Mouse (Mus musculus): Measurements from ENCODE around the gene Cryba4. TPM values are rescaled to one million over a fixed set of nuclear protein-coding genes. Genes with fewer than 3 reads are reported as not detected.

Gene Cryba4
- polyA plus RNA-seq (2012; ENCODE audit: insufficient read depth, low replicate concordance), result 9.4 and 17.2 TPM in 2 replicates

- Histone ChIP-seq H3K4me3 (replicated peaks) (peak within 1 kb of the TSS; percentile 77), H3K4me1 (peaks cover 78% of the 10 kb centered on the region), H3K9me3 (peaks cover 33% of the 10 kb centered on the region), H3K36me3 (replicated peaks; ENCODE audit: low read length) (peaks cover 30% of the 10 kb centered on the region), H3K27me3 (replicated peaks) (peaks cover 4% of the 10 kb centered on the region)
- TF ChIP-seq FLI1 (IDR thresholded peaks at IDR 0.05; ENCODE audit: low read length) (no peak), GATA1 (IDR thresholded peaks at IDR 0.05; ENCODE audit: borderline replicate concordance, low read length) (no peak)
Observed at GRCm38 (mm10) chr5:112252400-112252799, at the start of gene Cryba4. Cryba4 (minus strand) TSS chr5:112252518.

- no peaks in the 10 kb centered on the region for H3K27me3 ChIP-seq (replicated peaks)
- TF ChIP-seq GATA1 (IDR thresholded peaks at IDR 0.05; ENCODE audit: borderline replicate concordance, low read length) (no peak), FLI1 (IDR thresholded peaks at IDR 0.05; ENCODE audit: low read length) (no peak)
- H3K4me3 ChIP-seq (replicated peaks), result peak overlapping the region; percentile 60
- no peaks in the 10 kb centered on the region for H3K9me3 ChIP-seq
- peaks cover 100% of the 10 kb centered on the region for H3K36me3 ChIP-seq (replicated peaks; ENCODE audit: low read length)
- peaks cover 99% of the 10 kb centered on the region for H3K4me1 ChIP-seq
Observed at GRCm38 (mm10) chr5:112301694-112302093, 49.4 kb upstream of the Cryba4 start.

GRCm38 (mm10) chr5:112300721-112301308 is 48.5 kb upstream of the Cryba4 start:
- Histone ChIP-seq H3K4me3 (replicated peaks) (peak overlapping the region; percentile 47), H3K9me3 (no peaks in the 10 kb centered on the region), H3K4me1 (peaks cover 99% of the 10 kb centered on the region), H3K36me3 (replicated peaks; ENCODE audit: low read length) (peaks cover 98% of the 10 kb centered on the region), H3K27me3 (replicated peaks) (no peaks in the 10 kb centered on the region)
- TF ChIP-seq FLI1 (IDR thresholded peaks at IDR 0.05; ENCODE audit: low read length) (no peak), GATA1 (IDR thresholded peaks at IDR 0.05; ENCODE audit: borderline replicate concordance, low read length) (no peak)

GRCm38 (mm10) chr5:112300112-112300511 is 47.8 kb upstream of the Cryba4 start:
- Histone ChIP-seq H3K9me3 (no peaks in the 10 kb centered on the region), H3K36me3 (replicated peaks; ENCODE audit: low read length) (peaks cover 98% of the 10 kb centered on the region), H3K27me3 (replicated peaks) (no peaks in the 10 kb centered on the region), H3K4me1 (peaks cover 100% of the 10 kb centered on the region), H3K4me3 (replicated peaks) (peak overlapping the region; percentile 86)
- TF ChIP-seq GATA1 (IDR thresholded peaks at IDR 0.05; ENCODE audit: borderline replicate concordance, low read length), result no peak
- no peak for TF ChIP-seq FLI1 (IDR thresholded peaks at IDR 0.05; ENCODE audit: low read length)

- H3K4me1 ChIP-seq, result peaks cover 100% of the 10 kb centered on the region
Observed at GRCm38 (mm10) chr5:112299399-112299798, 47.1 kb upstream of the Cryba4 start.

GRCm38 (mm10) chr5:112298226-112298988 is 46.1 kb upstream of the Cryba4 start:
- peaks cover 100% of the 10 kb centered on the region for H3K4me1 ChIP-seq
- peaks cover 98% of the 10 kb centered on the region for H3K36me3 ChIP-seq (replicated peaks; ENCODE audit: low read length)
- TF ChIP-seq FLI1 (IDR thresholded peaks at IDR 0.05; ENCODE audit: low read length) (no peak), GATA1 (IDR thresholded peaks at IDR 0.05; ENCODE audit: borderline replicate concordance, low read length) (no peak)
- H3K9me3 ChIP-seq, result no peaks in the 10 kb centered on the region
- H3K4me3 ChIP-seq (replicated peaks), result peak overlapping the region; percentile 88
- no peaks in the 10 kb centered on the region for H3K27me3 ChIP-seq (replicated peaks)

More at GRCm38 (mm10) chr5:112299399-112299798, 47.1 kb upstream of the Cryba4 start:
- H3K4me3 ChIP-seq (replicated peaks), result peak overlapping the region; percentile 57
- no peaks in the 10 kb centered on the region for H3K9me3 ChIP-seq
- H3K36me3 ChIP-seq (replicated peaks; ENCODE audit: low read length), result peaks cover 98% of the 10 kb centered on the region
- TF ChIP-seq GATA1 (IDR thresholded peaks at IDR 0.05; ENCODE audit: borderline replicate concordance, low read length), result no peak
- TF ChIP-seq FLI1 (IDR thresholded peaks at IDR 0.05; ENCODE audit: low read length), result no peak
- H3K27me3 ChIP-seq (replicated peaks), result no peaks in the 10 kb centered on the region

GRCm38 (mm10) chr5:112297257-112297656 is 44.9 kb upstream of the Cryba4 start:
- Histone ChIP-seq H3K27me3 (replicated peaks) (no peaks in the 10 kb centered on the region), H3K36me3 (replicated peaks; ENCODE audit: low read length) (peaks cover 98% of the 10 kb centered on the region), H3K4me1 (peaks cover 100% of the 10 kb centered on the region), H3K9me3 (no peaks in the 10 kb centered on the region), H3K4me3 (replicated peaks) (peak overlapping the region; percentile 88)
- no peak for TF ChIP-seq FLI1 (IDR thresholded peaks at IDR 0.05; ENCODE audit: low read length)

GRCm38 (mm10) chr5:112296404-112297181 is 44.3 kb upstream of the Cryba4 start:
- Histone ChIP-seq H3K36me3 (replicated peaks; ENCODE audit: low read length) (peaks cover 98% of the 10 kb centered on the region), H3K4me1 (peaks cover 100% of the 10 kb centered on the region)
- TF ChIP-seq FLI1 (IDR thresholded peaks at IDR 0.05; ENCODE audit: low read length) (no peak), GATA1 (IDR thresholded peaks at IDR 0.05; ENCODE audit: borderline replicate concordance, low read length) (no peak)

GRCm38 (mm10) chr5:112295564-112295963 is 43.2 kb upstream of the Cryba4 start:
- TF ChIP-seq FLI1 (IDR thresholded peaks at IDR 0.05; ENCODE audit: low read length), result no peak
- no peak for TF ChIP-seq GATA1 (IDR thresholded peaks at IDR 0.05; ENCODE audit: borderline replicate concordance, low read length)
- Histone ChIP-seq H3K27me3 (replicated peaks) (no peaks in the 10 kb centered on the region), H3K36me3 (replicated peaks; ENCODE audit: low read length) (peaks cover 98% of the 10 kb centered on the region), H3K4me3 (replicated peaks) (peak overlapping the region; percentile 69), H3K9me3 (no peaks in the 10 kb centered on the region), H3K4me1 (peaks cover 100% of the 10 kb centered on the region)

More at GRCm38 (mm10) chr5:112296404-112297181, 44.3 kb upstream of the Cryba4 start:
- no peaks in the 10 kb centered on the region for H3K27me3 ChIP-seq (replicated peaks)
- H3K4me3 ChIP-seq (replicated peaks), result peak overlapping the region; percentile 81
- H3K9me3 ChIP-seq, result no peaks in the 10 kb centered on the region
